Mouse (Mus musculus): Measurements from ENCODE around the gene Zfp978. TPM values are rescaled to one million over a fixed set of nuclear protein-coding genes. Genes with fewer than 3 reads are reported as not detected.
A peak's percentile ranks its signal among the peaks of the same experiment; 100 is the strongest.
"Not testable (repeated sequence)": the region's sequence is repeated elsewhere in the genome, so short reads cannot be mapped to it uniquely, and the experiment has no call there.

Zfp978 gene
- polyA plus RNA-seq, 1 experiment from 2014 or later = 0.26 TPM

GRCm38 (mm10) chr4:147403509-147403908 lies 42.4 kb downstream of the Zfp978 start:
- H3K4me3 ChIP-seq; H3K9ac ChIP-seq; H3K4me1 ChIP-seq; ATAC-seq; H3K4me2 ChIP-seq; H3K27ac ChIP-seq; H3K36me3 ChIP-seq; H3K27me3 ChIP-seq (replicated peaks): not testable (repeated sequence)
- H3K9me3 ChIP-seq (replicated peaks) = peaks cover 47% of the 10 kb centered on the region
- WGBS (ENCODE audit: insufficient replicate concordance) = 68% methylated on average over 6 of the region's 6 CpGs

- WGBS (ENCODE audit: insufficient replicate concordance) = 59% methylated on average over 6 of the region's 6 CpGs
- not testable (repeated sequence) for H3K4me1 ChIP-seq; H3K36me3 ChIP-seq; H3K4me2 ChIP-seq; H3K27ac ChIP-seq; H3K27me3 ChIP-seq (replicated peaks); H3K4me3 ChIP-seq; H3K9ac ChIP-seq
- peak; percentile 17; the same call in 1 of the 2 replicates for ATAC-seq
- H3K9me3 ChIP-seq (replicated peaks) = peaks cover 45% of the 10 kb centered on the region
Observed at GRCm38 (mm10) chr4:147403931-147404913, 43.1 kb downstream of the Zfp978 start.

- no peaks in the 10 kb centered on the region for H3K27me3 ChIP-seq (replicated peaks)
- peaks cover 37% of the 10 kb centered on the region for H3K9me3 ChIP-seq (replicated peaks)
- H3K4me1 ChIP-seq = no peaks in the 10 kb centered on the region
- H3K4me3 ChIP-seq = peak overlapping the region; percentile 60
- peak overlapping the region; percentile 86 for H3K4me2 ChIP-seq
- peak overlapping the region; percentile 66 for H3K9ac ChIP-seq
- under 1% methylated on average over 37 of the region's 75 CpGs for WGBS (ENCODE audit: insufficient replicate concordance)
- H3K36me3 ChIP-seq = 0 out of 2 replicates have a peak, but pooled peaks cover 5% of the 10 kb centered on the region
- peak overlapping the region; percentile 57; the same call in 1 of the 2 replicates for H3K27ac ChIP-seq
- peak; percentile 84 for ATAC-seq
Observed at GRCm38 (mm10) chr4:147406735-147407462, 45.8 kb downstream of the Zfp978 start.

- Histone ChIP-seq H3K9me3 (replicated peaks) (peaks cover 31% of the 10 kb centered on the region), H3K4me2 (peak overlapping the region; percentile 86), H3K4me3 (peak overlapping the region; percentile 60), H3K36me3 (0 out of 2 replicates have a peak, but pooled peaks cover 5% of the 10 kb centered on the region), H3K9ac (peak overlapping the region; percentile 66), H3K4me1 (no peaks in the 10 kb centered on the region), H3K27ac (peak overlapping the region; percentile 57; the same call in 1 of the 2 replicates), H3K27me3 (replicated peaks) (no peaks in the 10 kb centered on the region)
- 3% methylated on average over 11 of the region's 13 CpGs for WGBS (ENCODE audit: insufficient replicate concordance)
- ATAC-seq = no peak
Observed at GRCm38 (mm10) chr4:147407463-147407822, 46.3 kb downstream of the Zfp978 start.

GRCm38 (mm10) chr4:147416365-147416764 lies 55.3 kb downstream of the Zfp978 start:
- 50% methylated on average over 1 of the region's 1 CpGs for WGBS (ENCODE audit: insufficient replicate concordance)
- peaks cover 36% of the 10 kb centered on the region for H3K9me3 ChIP-seq (replicated peaks)
- not testable (repeated sequence) for H3K4me3 ChIP-seq; H3K36me3 ChIP-seq; H3K9ac ChIP-seq; H3K27ac ChIP-seq; H3K27me3 ChIP-seq (replicated peaks); H3K4me1 ChIP-seq; H3K4me2 ChIP-seq
- ATAC-seq = peak; percentile 9; the same call in 1 of the 2 replicates

GRCm38 (mm10) chr4:147417157-147417778 lies 56.2 kb downstream of the Zfp978 start:
- Histone ChIP-seq H3K27me3 (replicated peaks) (no peaks in the 10 kb centered on the region), H3K4me2 (no peak overlapping the region), H3K4me3 (no peak overlapping the region), H3K4me1 (no peaks in the 10 kb centered on the region), H3K9ac (no peak overlapping the region), H3K27ac (no peak overlapping the region), H3K36me3 (no peaks in the 10 kb centered on the region), H3K9me3 (replicated peaks) (peaks cover 42% of the 10 kb centered on the region)
- 0 out of 2 replicates have a peak, but pooled peaks have one; percentile 25 for ATAC-seq
- WGBS (ENCODE audit: insufficient replicate concordance) = 48% methylated on average over 7 of the region's 8 CpGs

- Histone ChIP-seq H3K9me3 (replicated peaks) (peaks cover 42% of the 10 kb centered on the region), H3K36me3 (no peaks in the 10 kb centered on the region), H3K4me1 (no peaks in the 10 kb centered on the region), H3K4me3 (no peak overlapping the region), H3K9ac (no peak overlapping the region), H3K4me2 (no peak overlapping the region), H3K27ac (no peak overlapping the region), H3K27me3 (replicated peaks) (no peaks in the 10 kb centered on the region)
- no peak for ATAC-seq
- 56% methylated on average over 10 of the region's 10 CpGs for WGBS (ENCODE audit: insufficient replicate concordance)
Observed at GRCm38 (mm10) chr4:147417921-147418320, 56.8 kb downstream of the Zfp978 start.

GRCm38 (mm10) chr4:147418333-147418732 lies 57.2 kb downstream of the Zfp978 start:
- H3K9me3 ChIP-seq (replicated peaks) = peaks cover 42% of the 10 kb centered on the region
- not testable (repeated sequence) for H3K27me3 ChIP-seq (replicated peaks); ATAC-seq; H3K4me3 ChIP-seq; H3K4me1 ChIP-seq; H3K9ac ChIP-seq; H3K36me3 ChIP-seq; H3K27ac ChIP-seq; H3K4me2 ChIP-seq
- WGBS (ENCODE audit: insufficient replicate concordance) = 46% methylated on average over 7 of the region's 7 CpGs

GRCm38 (mm10) chr4:147419190-147419589 lies 58.1 kb downstream of the Zfp978 start:
- not testable (repeated sequence) for H3K36me3 ChIP-seq; ATAC-seq; H3K27ac ChIP-seq; H3K9ac ChIP-seq; H3K4me2 ChIP-seq; H3K4me1 ChIP-seq; H3K4me3 ChIP-seq; H3K27me3 ChIP-seq (replicated peaks)
- H3K9me3 ChIP-seq (replicated peaks) = peaks cover 47% of the 10 kb centered on the region
- WGBS (ENCODE audit: insufficient replicate concordance) = 68% methylated on average over 8 of the region's 8 CpGs

- WGBS (ENCODE audit: insufficient replicate concordance) = 70% methylated on average over 5 of the region's 5 CpGs
- H3K4me1 ChIP-seq; H3K27ac ChIP-seq; H3K9ac ChIP-seq; ATAC-seq; H3K36me3 ChIP-seq; H3K4me3 ChIP-seq; H3K4me2 ChIP-seq; H3K27me3 ChIP-seq (replicated peaks): not testable (repeated sequence)
- H3K9me3 ChIP-seq (replicated peaks) = peaks cover 47% of the 10 kb centered on the region
Observed at GRCm38 (mm10) chr4:147419756-147420590, 58.9 kb downstream of the Zfp978 start.

- Histone ChIP-seq H3K27ac (no peak overlapping the region), H3K9ac (no peak overlapping the region), H3K27me3 (replicated peaks) (no peaks in the 10 kb centered on the region), H3K4me3 (no peak overlapping the region), H3K4me2 (no peak overlapping the region), H3K4me1 (no peaks in the 10 kb centered on the region), H3K36me3 (no peaks in the 10 kb centered on the region), H3K9me3 (replicated peaks) (peaks cover 47% of the 10 kb centered on the region)
- no peak for ATAC-seq
- WGBS (ENCODE audit: insufficient replicate concordance) = 53% methylated on average over 3 of the region's 3 CpGs
Observed at GRCm38 (mm10) chr4:147420794-147421193, 59.7 kb downstream of the Zfp978 start.
